Mouse (Mus musculus) MEL (cell line): ENCODE measurements around the gene Scube3. TPM values are rescaled to one million over a fixed set of nuclear protein-coding genes. Genes with fewer than 3 reads are reported as not detected.

Source experiments
- DNase-seq: peaks from one replicate; pipeline ENCODE4 v3.0.0; 2011; ENCODE audit warnings: low read depth, low spot score
- H3K27ac ChIP-seq: 2 replicates; pipeline ENCODE4 v1.5.1; 2012; ENCODE audit warnings: low read depth, mild to moderate bottlenecking, control low read depth, low read length, moderate library complexity; ENCODE audit not compliant: control insufficient read depth
- H3K27me3 ChIP-seq, 2 experiments: fragments of 150-350 bp in 1 of 2; sonication (generic) in 1 of 2; 2 replicates each; pipeline ENCODE4 v1.6.1; 2012; ENCODE audit warnings: low read length in 2 of 2, mild to moderate bottlenecking in 2 of 2, improper control_type of control experiment in 1 of 2, moderate library complexity in 1 of 2; ENCODE audit not compliant: insufficient read depth in 2 of 2, control insufficient read depth in 1 of 2
- H3K36me3 ChIP-seq, 2 experiments: 2 replicates each; pipeline ENCODE4 v1.6.1; 2012 to 2014; ENCODE audit warnings: low read length in 2 of 2, improper control_type of control experiment in 1 of 2, inconsistent platforms in 1 of 2, mild to moderate bottlenecking in 1 of 2; ENCODE audit not compliant: insufficient read depth in 2 of 2, control insufficient read depth in 1 of 2
- H3K4me1 ChIP-seq, 2 experiments: fragments of 150-350 bp in 1 of 2; sonication (generic) in 1 of 2; 2 replicates each; pipeline ENCODE4 v1.6.1; 2012; ENCODE audit warnings: low read length in 2 of 2, improper control_type of control experiment in 1 of 2, mild to moderate bottlenecking in 1 of 2; ENCODE audit not compliant: insufficient read depth in 2 of 2, control insufficient read depth in 1 of 2
- H3K4me3 ChIP-seq, 2 experiments: fragments of 150-350 bp in 1 of 2; sonication (generic) in 1 of 2; 2 replicates each; pipeline ENCODE4 v1.5.1; 2012; ENCODE audit warnings: low read depth in 2 of 2, low read length in 2 of 2, mild to moderate bottlenecking in 2 of 2, moderate library complexity in 2 of 2, control low read depth in 1 of 2, improper control_type of control experiment in 1 of 2; ENCODE audit not compliant: control insufficient read depth in 1 of 2, insufficient read depth in 1 of 2
- H3K79me2 ChIP-seq: 2 replicates; pipeline ENCODE4 v1.6.1; 2012; ENCODE audit warnings: mild to moderate bottlenecking, low read length, moderate library complexity; ENCODE audit not compliant: control insufficient read depth, poor library complexity, insufficient read depth
- H3K9ac ChIP-seq: 2 replicates; pipeline ENCODE4 v1.6.1; 2012; ENCODE audit warnings: low read depth, mild to moderate bottlenecking, control low read depth, low read length, moderate library complexity; ENCODE audit not compliant: control insufficient read depth, poor library complexity, severe bottlenecking
- H3K9me3 ChIP-seq: fragments of 150-350 bp; sonication (generic); replicated peaks from 2 replicates; pipeline ENCODE4 v1.6.1; 2012; ENCODE audit warnings: mild to moderate bottlenecking, low read length, improper control_type of control experiment, moderate library complexity; ENCODE audit not compliant: insufficient read depth
- CHD1 ChIP-seq: IDR thresholded peaks from 2 replicates; pipeline ENCODE4 v1.6.1; 2012; ENCODE audit warnings: low read depth, mild to moderate bottlenecking, inconsistent platforms, low read length, improper control_type of control experiment
- CTCF ChIP-seq, 3 experiments: IDR thresholded peaks in 2 of 3; conservative IDR thresholded peaks in 1 of 3; 2 replicates each; pipeline ENCODE4 v1.5.1; 2011 to 2012; ENCODE audit warnings: low read length in 3 of 3, low read depth in 2 of 3, mild to moderate bottlenecking in 2 of 3, improper control_type of control experiment in 1 of 3, inconsistent platforms in 1 of 3, mixed read lengths in 1 of 3, moderate library complexity in 1 of 3; ENCODE audit not compliant: control insufficient read depth in 1 of 3, insufficient read depth in 1 of 3, poor library complexity in 1 of 3, severe bottlenecking in 1 of 3
- E2F4 ChIP-seq: IDR thresholded peaks from 2 replicates; pipeline ENCODE4 v1.6.1; 2011; ENCODE audit warnings: low read depth, low read length, improper control_type of control experiment, borderline replicate concordance
- ELF1 ChIP-seq: IDR thresholded peaks from 2 replicates; pipeline ENCODE4 v1.6.1; 2014; ENCODE audit warnings: low read depth, mild to moderate bottlenecking, inconsistent platforms, low read length, improper control_type of control experiment, moderate library complexity
- EP300 ChIP-seq, 2 experiments: IDR thresholded peaks; 2 replicates each; pipeline ENCODE4 v1.6.1; 2011; ENCODE audit warnings: improper control_type of control experiment in 2 of 2, low read length in 2 of 2, low read depth in 1 of 2, mild to moderate bottlenecking in 1 of 2
- ETS1 ChIP-seq: IDR thresholded peaks from 2 replicates; pipeline ENCODE4 v1.6.1; 2012; ENCODE audit warnings: low read depth, mild to moderate bottlenecking, inconsistent platforms, low read length, improper control_type of control experiment, moderate library complexity
- GATA1 ChIP-seq: IDR thresholded peaks from 2 replicates; pipeline ENCODE4 v1.6.1; 2011; ENCODE audit warnings: low read depth, low read length, improper control_type of control experiment
- HCFC1 ChIP-seq: IDR thresholded peaks from 2 replicates; pipeline ENCODE4 v1.6.1; 2012; ENCODE audit warnings: low read depth, mild to moderate bottlenecking, inconsistent platforms, low read length, improper control_type of control experiment, moderate library complexity
- KAT2A ChIP-seq: conservative IDR thresholded peaks from 2 replicates; pipeline ENCODE4 v1.6.1; 2012; ENCODE audit warnings: low read depth, low read length, improper control_type of control experiment, inconsistent platforms
- MAX ChIP-seq: IDR thresholded peaks from 2 replicates; pipeline ENCODE4 v1.6.1; 2011; ENCODE audit warnings: low read length, improper control_type of control experiment
- MXI1 ChIP-seq: IDR thresholded peaks from 2 replicates; pipeline ENCODE4 v1.6.1; 2011; ENCODE audit warnings: mild to moderate bottlenecking, low read depth, low read length, improper control_type of control experiment
- MYC ChIP-seq: IDR thresholded peaks from 2 replicates; pipeline ENCODE4 v1.6.1; 2011; ENCODE audit warnings: low read depth, mild to moderate bottlenecking, low read length, improper control_type of control experiment, moderate library complexity
- NELFE ChIP-seq: IDR thresholded peaks from 2 replicates; pipeline ENCODE4 v1.6.1; 2011; ENCODE audit warnings: low read depth, low read length, improper control_type of control experiment
- NRF1 ChIP-seq: IDR thresholded peaks from 2 replicates; pipeline ENCODE4 v1.6.1; 2014; ENCODE audit warnings: low read depth, mild to moderate bottlenecking, inconsistent platforms, low read length, improper control_type of control experiment, moderate library complexity; ENCODE audit not compliant: poor library complexity, insufficient read depth, severe bottlenecking
- POLR2AphosphoS2 ChIP-seq: IDR thresholded peaks from 2 replicates; pipeline ENCODE4 v1.6.1; 2011; ENCODE audit warnings: low read length, improper control_type of control experiment
- POLR2AphosphoS5 ChIP-seq: IDR thresholded peaks from 2 replicates; pipeline ENCODE4 v1.6.1; 2012; ENCODE audit warnings: low read depth, borderline replicate concordance, mild to moderate bottlenecking, inconsistent platforms, low read length, moderate library complexity, mixed read lengths
- SMC3 ChIP-seq: IDR thresholded peaks from 2 replicates; pipeline ENCODE4 v1.6.1; 2011; ENCODE audit warnings: low read depth, low read length, improper control_type of control experiment
- TCF12 ChIP-seq: IDR thresholded peaks from 2 replicates; pipeline ENCODE4 v1.6.1; 2014; ENCODE audit warnings: low read depth, mild to moderate bottlenecking, inconsistent platforms, low read length, improper control_type of control experiment, moderate library complexity
- UBTF ChIP-seq: IDR thresholded peaks from 2 replicates; pipeline ENCODE4 v1.6.1; 2012; ENCODE audit warnings: low read depth, mild to moderate bottlenecking, inconsistent platforms, low read length, improper control_type of control experiment, moderate library complexity, borderline replicate concordance; ENCODE audit not compliant: insufficient read depth
- USF1 ChIP-seq: IDR thresholded peaks from 2 replicates; pipeline ENCODE4 v1.6.1; 2014; ENCODE audit warnings: low read depth, mild to moderate bottlenecking, inconsistent platforms, low read length, improper control_type of control experiment, moderate library complexity
- ZC3H11A ChIP-seq: IDR thresholded peaks from 2 replicates; pipeline ENCODE4 v1.6.1; 2012; ENCODE audit warnings: low read depth, mild to moderate bottlenecking, inconsistent platforms, low read length, improper control_type of control experiment
- ZKSCAN1 ChIP-seq: IDR thresholded peaks from 2 replicates; pipeline ENCODE4 v1.6.1; 2012; ENCODE audit warnings: low read depth, mild to moderate bottlenecking, inconsistent platforms, low read length, improper control_type of control experiment, moderate library complexity
- ZMIZ1 ChIP-seq: IDR thresholded peaks from 2 replicates; pipeline ENCODE4 v1.6.1; 2012; ENCODE audit warnings: low read depth, mild to moderate bottlenecking, inconsistent platforms, low read length, improper control_type of control experiment, moderate library complexity
- polyA plus RNA-seq, 2 experiments: library from polyadenylated mRNA; stranded (reverse) in 1 of 2; unstranded in 1 of 2; fragments of >175 nt in 1 of 2; fragments of >200 nt in 1 of 2; gene quantifications; 2 replicates each; pipeline versions ENCODE4 v1.2.1 to v1.2.4; 2012; ENCODE audit warnings: low replicate concordance in 2 of 2, low read depth in 1 of 2; ENCODE audit not compliant: insufficient read length in 2 of 2, insufficient read depth in 1 of 2, missing spikeins in 1 of 2
- total RNA-seq: library from RNA; depleted of rRNA; stranded (reverse); fragments of 300-350 nt; gene quantifications from 2 replicates; pipeline ENCODE4 v1.2.3, GENCODE M21; 2012

The Scube3 gene
- total and polyA plus RNA-seq, 3 experiments: 0.03 to 0.04 TPM; not detected in 1

DNA sequence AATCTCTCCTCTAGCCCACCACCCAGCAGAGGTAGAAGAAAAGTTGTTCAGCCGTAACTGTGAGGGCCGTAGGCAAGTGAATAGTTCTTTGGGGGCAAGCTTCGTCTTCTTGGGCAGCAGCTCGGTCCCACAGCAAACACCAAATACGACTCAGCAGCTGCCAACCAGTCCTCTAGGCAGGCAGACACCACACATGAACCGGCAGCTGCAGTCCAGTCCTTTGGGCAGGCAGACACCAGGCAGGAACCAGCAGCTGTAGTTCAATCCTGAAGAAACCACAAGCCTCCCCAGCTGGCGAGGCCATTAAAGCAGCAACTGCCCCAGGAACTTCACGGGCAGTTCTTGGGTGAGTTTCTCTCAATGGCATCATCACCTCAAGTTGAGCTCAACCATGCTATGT is 29.7 kb upstream of the Scube3 start:
- Histone ChIP-seq H3K79me2 (no peaks in the 10 kb centered on the region), H3K27me3 (no peaks in the 10 kb centered on the region; a peak in 1 of 4 replicates), H3K9ac (no peak overlapping the region), H3K36me3 (no peaks in the 10 kb centered on the region), H3K4me1 (no peaks in the 10 kb centered on the region), H3K9me3 (no peaks in the 10 kb centered on the region), H3K27ac (no peak overlapping the region), H3K4me3 (no peak overlapping the region)
- TF ChIP-seq POLR2AphosphoS2 (no peak), EP300 (IDR thresholded peaks at IDR 0.05; ENCODE audit: low read depth in 1 of 2, low read length in 2 of 2) (no peak), NRF1 (no peak), CHD1 (no peak), MYC (no peak), GATA1 (no peak), ZMIZ1 (no peak), TCF12 (no peak), ZC3H11A (no peak), CTCF (IDR thresholded peaks at IDR 0.05 in 2 of 3, conservative IDR thresholded peaks at IDR 0.05 in 1 of 3; ENCODE audit: control insufficient read depth in 1 of 3, insufficient read depth in 1 of 3, low read depth in 2 of 3, low read length in 3 of 3, poor library complexity in 1 of 3, severe bottlenecking in 1 of 3) (no peak), UBTF (no peak), NELFE (no peak), SMC3 (no peak), E2F4 (no peak), KAT2A (no peak), USF1 (no peak), ZKSCAN1 (no peak), ETS1 (no peak), ELF1 (no peak)
- DNase-seq: no peak

DNA sequence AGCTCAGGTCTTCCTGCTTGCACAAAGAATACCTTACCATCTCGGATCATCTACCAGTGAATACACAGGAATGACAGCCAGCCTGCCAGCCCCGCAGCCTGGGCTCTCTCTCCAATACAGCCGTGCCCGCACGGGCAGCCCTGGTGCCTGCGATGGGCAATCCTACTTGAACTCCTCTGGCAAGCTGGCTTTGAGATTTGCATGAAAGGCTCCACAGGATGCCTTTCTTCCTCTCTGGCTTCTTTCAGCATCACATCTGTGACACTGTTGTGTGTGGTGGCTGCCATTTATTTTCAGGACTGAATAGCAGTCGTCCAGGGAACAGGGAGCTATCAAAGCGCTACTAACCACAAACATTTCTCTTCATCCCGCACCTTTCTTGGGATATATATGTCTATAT is 25.6 kb upstream of the Scube3 start:
- DNase-seq: no peak
- Histone ChIP-seq H3K27ac (no peak overlapping the region), H3K79me2 (no peaks in the 10 kb centered on the region)
- no peak for TF ChIP-seq CHD1
- TF ChIP-seq UBTF: no peak
- no peak for TF ChIP-seq NRF1
- TF ChIP-seq MAX: no peak
- TF ChIP-seq HCFC1: no peak
- TF ChIP-seq MXI1: no peak
- no peak for TF ChIP-seq CTCF (IDR thresholded peaks at IDR 0.05 in 2 of 3, conservative IDR thresholded peaks at IDR 0.05 in 1 of 3; ENCODE audit: control insufficient read depth in 1 of 3, insufficient read depth in 1 of 3, low read depth in 2 of 3, low read length in 3 of 3, poor library complexity in 1 of 3, severe bottlenecking in 1 of 3)
- no peak for TF ChIP-seq USF1
- no peak for TF ChIP-seq POLR2AphosphoS5
- TF ChIP-seq MYC: no peak
- no peak for TF ChIP-seq TCF12
- TF ChIP-seq, all 39 proteins: peak for 0
- Histone ChIP-seq H3K9me3 (no peaks in the 10 kb centered on the region), H3K36me3 (no peaks in the 10 kb centered on the region), H3K9ac (no peak overlapping the region), H3K4me3 (no peak overlapping the region), H3K27me3 (peaks cover 0 to 5% of the 10 kb centered on the region in 2 experiments; a peak in 3 of 4 replicates), H3K4me1 (no peaks in the 10 kb centered on the region)
